ENCODE assay signal across 32 mouse cellular contexts in genomic region chr4:148266973-148267507, GRCm38 (mm10). TPM values are rescaled to one million over a fixed set of nuclear protein-coding genes. Genes with fewer than 3 reads are reported as not detected.
DNase-seq lines count a peak whose midpoint lies in the region; ATAC-seq and TF ChIP-seq lines count a peak whose summit lies in the region.
"Had no signal": no experiment of that assay in that cellular context is flagged by ENCODE, and none has a peak within 500 bp of the region (broad histone marks: within the 10 kb centered on the region; RNA-seq: fewer than 3 reads in every experiment).

No protein-coding gene starts in this region.

- no peaks in the 10 kb centered on the region for H3K79me2 ChIP-seq in MEL (ENCODE audit: control insufficient read depth, insufficient read depth, low read length, poor library complexity)

- H3K4me2 ChIP-seq in forebrain, embryonic 16.5 days (ENCODE audit: low read length): no peak overlapping the region
- H3K4me2 ChIP-seq in forebrain, embryonic 12.5 days: no peak overlapping the region
- no peak overlapping the region for H3K4me2 ChIP-seq in midbrain, postnatal 0 days (ENCODE audit: low read depth, low read length, poor library complexity, severe bottlenecking)
- H3K4me2 ChIP-seq: heart, embryonic 15.5 days; hindbrain, embryonic 12.5 days; intestine, embryonic 15.5 days; limb, embryonic 15.5 days; midbrain, embryonic 12.5 days; neural tube, embryonic 13.5 days had no signal

- no peak overlapping the region for H3K27ac ChIP-seq in forebrain, embryonic 16.5 days (ENCODE audit: low read length)
- no peak overlapping the region for H3K27ac ChIP-seq in forebrain, embryonic 12.5 days
- no peak overlapping the region for H3K27ac ChIP-seq in midbrain, postnatal 0 days (ENCODE audit: low read depth, low read length)
- H3K27ac ChIP-seq in midbrain, embryonic 10.5 days (replicated peaks): no peak overlapping the region
- H3K27ac ChIP-seq in MEL (ENCODE audit: control insufficient read depth, low read depth, low read length): no peak overlapping the region
- H3K27ac ChIP-seq: heart, embryonic 10.5 days; heart, embryonic 15.5 days; hindbrain, embryonic 12.5 days; hindbrain, postnatal 0 days; intestine, embryonic 15.5 days; limb, embryonic 10.5 days; limb, embryonic 15.5 days; midbrain, embryonic 12.5 days; neural tube, embryonic 13.5 days had no signal

- no peak overlapping the region for H3K9ac ChIP-seq in forebrain, embryonic 16.5 days (replicated peaks; ENCODE audit: low read depth, low read length)
- no peak overlapping the region for H3K9ac ChIP-seq in forebrain, embryonic 12.5 days
- H3K9ac ChIP-seq in midbrain, postnatal 0 days (replicated peaks; ENCODE audit: low read length, poor library complexity, severe bottlenecking): no peak overlapping the region
- H3K9ac ChIP-seq in MEL (ENCODE audit: control insufficient read depth, low read depth, low read length, poor library complexity, severe bottlenecking): no peak overlapping the region
- H3K9ac ChIP-seq: heart, embryonic 15.5 days; hindbrain, embryonic 12.5 days; intestine, embryonic 15.5 days; limb, embryonic 15.5 days; midbrain, embryonic 12.5 days; neural tube, embryonic 13.5 days had no signal

- TF ChIP-seq RAD21 in MEL (IDR thresholded peaks at IDR 0.05; ENCODE audit: low read depth, low read length): no peak

- H3K4me1 ChIP-seq in forebrain, embryonic 16.5 days (replicated peaks; ENCODE audit: control insufficient read depth, insufficient read depth, low read length): peaks cover 5% of the 10 kb centered on the region
- H3K4me1 ChIP-seq in forebrain, embryonic 12.5 days: peaks cover 8% of the 10 kb centered on the region
- 0 out of 2 replicates have a peak, but pooled peaks cover 2% of the 10 kb centered on the region for H3K4me1 ChIP-seq in midbrain, postnatal 0 days (ENCODE audit: insufficient read depth, low read length)
- peaks cover 9% of the 10 kb centered on the region for H3K4me1 ChIP-seq in midbrain, embryonic 10.5 days
- no peaks in the 10 kb centered on the region for H3K4me1 ChIP-seq in MEL (ENCODE audit: control insufficient read depth in 1 of 2, insufficient read depth in 2 of 2, low read length in 2 of 2)
- H3K4me1 ChIP-seq: heart, embryonic 15.5 days; intestine, embryonic 15.5 days had no signal

- TF ChIP-seq POLR2A in MEL (IDR thresholded peaks at IDR 0.05; ENCODE audit: control insufficient read depth in 1 of 2, insufficient read depth in 1 of 2, low read depth in 1 of 2, low read length in 2 of 2, poor library complexity in 1 of 2): no peak

- DNase-seq in midbrain, postnatal 0 days (ENCODE audit: low spot score): no peak
- DNase-seq in midbrain, embryonic 10.5 days (ENCODE audit: low spot score): no peak
- DNase-seq in MEL (ENCODE audit: low read depth, low spot score): no peak
- DNase-seq in urinary bladder, postnatal 36 days (ENCODE audit: low spot score in 2 of 2): no peak
- no peak for DNase-seq in adrenal gland, adult 18-20 months (ENCODE audit: low spot score in 2 of 2)
- DNase-seq in B cell, adult 2 months: no peak
- DNase-seq: adrenal gland, postnatal 14 days; cerebellum, adult 11-12 months; cerebellum, postnatal 10 days; gastrocnemius, postnatal 14 days; heart, adult 11 months; kidney, adult 2 months; kidney, postnatal 4 days; lung, postnatal 36 days; right cerebral cortex, postnatal 14 days had no signal

- H3K27me3 ChIP-seq in forebrain, embryonic 16.5 days (replicated peaks; ENCODE audit: control insufficient read depth, insufficient read depth, low read length): peaks cover 5% of the 10 kb centered on the region; the same call in 1 of the 2 replicates
- peaks cover 28% of the 10 kb centered on the region for H3K27me3 ChIP-seq in forebrain, embryonic 12.5 days
- H3K27me3 ChIP-seq in midbrain, postnatal 0 days (ENCODE audit: insufficient read depth, low read length): peaks cover 4% of the 10 kb centered on the region; the same call in 1 of the 2 replicates
- peaks cover 27% of the 10 kb centered on the region for H3K27me3 ChIP-seq in midbrain, embryonic 10.5 days (ENCODE audit: low read depth, poor library complexity, severe bottlenecking)
- H3K27me3 ChIP-seq in MEL (ENCODE audit: control insufficient read depth in 1 of 2, insufficient read depth in 2 of 2, low read length in 2 of 2): no peaks in the 10 kb centered on the region

- 0 out of 2 replicates have a peak, but pooled peaks cover 2% of the 10 kb centered on the region for H3K9me3 ChIP-seq in forebrain, embryonic 16.5 days (ENCODE audit: control insufficient read depth, low read length)
- H3K9me3 ChIP-seq in forebrain, embryonic 12.5 days: no peaks in the 10 kb centered on the region
- H3K9me3 ChIP-seq in midbrain, postnatal 0 days (ENCODE audit: low read length): no peaks in the 10 kb centered on the region
- no peaks in the 10 kb centered on the region; the same call in 1 of the 2 replicates for H3K9me3 ChIP-seq in midbrain, embryonic 10.5 days (replicated peaks)
- no peaks in the 10 kb centered on the region for H3K9me3 ChIP-seq in MEL (replicated peaks; ENCODE audit: insufficient read depth, low read length)
- H3K9me3 ChIP-seq: heart, embryonic 10.5 days; heart, embryonic 15.5 days; hindbrain, embryonic 12.5 days; intestine, embryonic 15.5 days; limb, embryonic 10.5 days; limb, embryonic 15.5 days; neural tube, embryonic 13.5 days had no signal

- TF ChIP-seq CTCF in midbrain, postnatal 0 days (IDR thresholded peaks at IDR 0.05): peak; percentile 16; the same call in 1 of the 2 replicates
- TF ChIP-seq CTCF in MEL (IDR thresholded peaks at IDR 0.05 in 2 of 3, conservative IDR thresholded peaks at IDR 0.05 in 1 of 3; ENCODE audit: control insufficient read depth in 1 of 3, insufficient read depth in 1 of 3, low read depth in 2 of 3, low read length in 3 of 3, poor library complexity in 1 of 3, severe bottlenecking in 1 of 3): peak in 2 of 3 experiments; percentile 2 to 16; a peak in 1 of 6 replicates

- peak; percentile 62; the same call in 1 of the 2 replicates for ATAC-seq in forebrain, embryonic 16.5 days
- ATAC-seq in forebrain, embryonic 12.5 days (ENCODE audit: low FRiP score): no peak
- ATAC-seq in midbrain, postnatal 0 days (ENCODE audit: low FRiP score): no peak
- ATAC-seq: hindbrain, postnatal 0 days; intestine, embryonic 15.5 days had no signal

- 74% methylated on average over 6 of the region's 6 CpGs for WGBS in forebrain, embryonic 16.5 days
- 86% methylated on average over 6 of the region's 6 CpGs for WGBS in forebrain, embryonic 12.5 days
- WGBS in midbrain, postnatal 0 days: 92% methylated on average over 6 of the region's 6 CpGs
- WGBS in midbrain, embryonic 10.5 days: 90% methylated on average over 6 of the region's 6 CpGs

- TF ChIP-seq EP300 in MEL (IDR thresholded peaks at IDR 0.05; ENCODE audit: low read depth in 1 of 2, low read length in 2 of 2): no peak

- no peak overlapping the region for H3K4me3 ChIP-seq in forebrain, embryonic 16.5 days (replicated peaks; ENCODE audit: low read length)
- no peak overlapping the region for H3K4me3 ChIP-seq in forebrain, embryonic 12.5 days (replicated peaks)
- H3K4me3 ChIP-seq in midbrain, postnatal 0 days (ENCODE audit: low read depth, low read length): no peak overlapping the region
- no peak overlapping the region for H3K4me3 ChIP-seq in midbrain, embryonic 10.5 days
- no peak overlapping the region for H3K4me3 ChIP-seq in MEL (ENCODE audit: control insufficient read depth in 1 of 2, insufficient read depth in 1 of 2, low read depth in 2 of 2, low read length in 2 of 2)
- H3K4me3 ChIP-seq: erythroblast, embryonic 14.5 days; heart, embryonic 10.5 days; heart, embryonic 15.5 days; hindbrain, embryonic 12.5 days; intestine, embryonic 15.5 days; limb, embryonic 10.5 days; limb, embryonic 15.5 days; midbrain, embryonic 12.5 days; neural tube, embryonic 13.5 days had no signal

- H3K36me3 ChIP-seq in forebrain, embryonic 16.5 days (ENCODE audit: control insufficient read depth, insufficient read depth): peaks cover 14% of the 10 kb centered on the region
- H3K36me3 ChIP-seq in forebrain, embryonic 12.5 days (replicated peaks): peaks cover 24% of the 10 kb centered on the region; the same call in 1 of the 2 replicates
- peaks cover 15% of the 10 kb centered on the region; the same call in 1 of the 2 replicates for H3K36me3 ChIP-seq in midbrain, postnatal 0 days (ENCODE audit: insufficient read depth, low read length)
- peaks cover 58% of the 10 kb centered on the region for H3K36me3 ChIP-seq in midbrain, embryonic 10.5 days
- no peaks in the 10 kb centered on the region for H3K36me3 ChIP-seq in MEL (ENCODE audit: control insufficient read depth in 1 of 2, insufficient read depth in 2 of 2, low read length in 2 of 2)
- H3K36me3 ChIP-seq: heart, embryonic 10.5 days; heart, embryonic 15.5 days; intestine, embryonic 15.5 days; limb, embryonic 10.5 days; limb, embryonic 15.5 days had no signal

TF ChIP-seq in MEL, 35 proteins besides CTCF, POLR2A, EP300 and RAD21:
- TF ChIP-seq GABPA (IDR thresholded peaks at IDR 0.05; ENCODE audit: low read depth, low read length): no peak
- no peak for TF ChIP-seq POLR2AphosphoS2 (IDR thresholded peaks at IDR 0.05; ENCODE audit: low read length)
- TF ChIP-seq MAFK (IDR thresholded peaks at IDR 0.05; ENCODE audit: borderline replicate concordance, low read depth, low read length): no peak
- no peak for TF ChIP-seq TBP (IDR thresholded peaks at IDR 0.05; ENCODE audit: low read depth, low read length)
- TF ChIP-seq ZNF384 (IDR thresholded peaks at IDR 0.05; ENCODE audit: low read depth, low read length): no peak

RNA-seq across cellular contexts. Expression of gene Disp3, which starts 20.7 kb away (rescaled TPM):
- polyA plus RNA-seq in forebrain, embryonic 16.5 days (2015; fragmentation: Nextera tagmentation; extraction: Ambion mirVana): 11.8 and 12.2 TPM in 2 replicates
- 4.8 and 4.9 TPM in 2 replicates for polyA plus RNA-seq in forebrain, embryonic 12.5 days (2016; fragmentation: Nextera tagmentation; extraction: Ambion mirVana)
- total RNA-seq in midbrain, postnatal 0 days (2014; rRNA removed): 19.7 and 25.1 TPM in 2 replicates
- 6.8 and 7.8 TPM in 2 replicates for polyA plus RNA-seq in midbrain, postnatal 0 days (2015; fragmentation: Nextera tagmentation; extraction: Ambion mirVana)
- polyA plus RNA-seq in midbrain, embryonic 10.5 days (2016; fragmentation: Nextera tagmentation; extraction: Ambion mirVana): 3.2 and 3.7 TPM in 2 replicates
- not detected in 2 replicates for total RNA-seq in MEL (2012; rRNA removed)
- polyA plus RNA-seq in MEL (2012; ENCODE audit: insufficient read depth in 1 of 2, insufficient read length in 2 of 2, low read depth in 1 of 2, low replicate concordance in 2 of 2, missing spikeins in 1 of 2): not detected
- total RNA-seq in adrenal gland, adult 18-20 months (2021): 1 to 10 TPM in 1 of 2 experiments, under 1 TPM in 1; 0.10 to 1.3 TPM
- total RNA-seq: CH12.LX; common myeloid progenitor, adult 5-6 weeks; heart, postnatal 25 days; megakaryocyte, adult 5-6 weeks had no signal
- polyA plus RNA-seq: erythroblast, embryonic 14.5 days; heart, embryonic 15.5 days; thymus, postnatal 0 days had no signal
